In genomic region chr2:174312118-174312647, GRCm38 (mm10) we compare ENCODE assay signal across 8 mouse cellular contexts. TPM values are rescaled to one million over a fixed set of nuclear protein-coding genes. Genes with fewer than 3 reads are reported as not detected.
A peak's percentile ranks its signal among the peaks of the same experiment; 100 is the strongest.
DNase-seq lines count a peak whose midpoint lies in the region; ATAC-seq lines count a peak whose summit lies in the region.

No protein-coding gene starts in this region.

- no peaks in the 10 kb centered on the region for H3K36me3 ChIP-seq in embryonic facial prominence, embryonic 15.5 days
- H3K36me3 ChIP-seq in liver, embryonic 13.5 days, result no peaks in the 10 kb centered on the region
- H3K36me3 ChIP-seq in splenic B cell, adult 2 months (ENCODE audit: control insufficient read depth, insufficient read depth, low read length, poor library complexity, severe bottlenecking), result no peaks in the 10 kb centered on the region

- H3K27me3 ChIP-seq in embryonic facial prominence, embryonic 15.5 days, result no peaks in the 10 kb centered on the region
- H3K27me3 ChIP-seq in liver, embryonic 13.5 days, result peaks cover 6% of the 10 kb centered on the region; the same call in 1 of the 2 replicates
- no peaks in the 10 kb centered on the region for H3K27me3 ChIP-seq in splenic B cell, adult 2 months (ENCODE audit: control insufficient read depth, insufficient read depth, low read length, poor library complexity, severe bottlenecking)

- 29% methylated on average over 4 of the region's 4 CpGs for WGBS in embryonic facial prominence, embryonic 15.5 days
- 28% methylated on average over 4 of the region's 4 CpGs for WGBS in liver, embryonic 13.5 days (ENCODE audit: insufficient replicate concordance)

- H3K4me2 ChIP-seq in embryonic facial prominence, embryonic 15.5 days (replicated peaks), result no peak overlapping the region
- no peak overlapping the region for H3K4me2 ChIP-seq in liver, embryonic 13.5 days

- H3K27ac ChIP-seq in embryonic facial prominence, embryonic 15.5 days (replicated peaks), result no peak overlapping the region
- H3K27ac ChIP-seq in liver, embryonic 13.5 days, result no peak overlapping the region

- intact Hi-C loops in heart, postnatal 10 days (cut with DNase I), result loop anchor here (1.0 to 5.0 kb wide), 4 partner anchors 141 to 588 kb away; no protein-coding TSS in a partner anchor

- H3K4me1 ChIP-seq in embryonic facial prominence, embryonic 15.5 days, result peaks cover 12% of the 10 kb centered on the region
- peaks cover 12% of the 10 kb centered on the region for H3K4me1 ChIP-seq in liver, embryonic 13.5 days (replicated peaks)

- peak; percentile 87 for DNase-seq in CD4-positive, CD25-positive, alpha-beta regulatory T cell, adult 2 months (ENCODE audit: low read depth, low spot score)
- DNase-seq in adrenal gland, postnatal 25 days, result peak; percentile 72
- DNase-seq in heart, postnatal 10 days, result peak; percentile 83 to 89
- DNase-seq in kidney, postnatal 36 days, result peak; percentile 88 to 93
- DNase-seq in liver, embryonic 13.5 days, result peak; percentile 53
- peak; percentile 75 for DNase-seq in neural tube, embryonic 10.5 days (ENCODE audit: extremely low spot score, low spot score)
- DNase-seq in splenic B cell, adult 2 months (ENCODE audit: low read depth, low spot score), result peak; percentile 92

- ATAC-seq in embryonic facial prominence, embryonic 15.5 days (ENCODE audit: insufficient number of reproducible peaks, low FRiP score, low TSS enrichment, low read depth), result peak; percentile 72; the same call in 1 of the 2 replicates
- peak; percentile 49; the same call in 1 of the 2 replicates for ATAC-seq in liver, embryonic 13.5 days (ENCODE audit: low read depth)

- H3K9ac ChIP-seq in embryonic facial prominence, embryonic 15.5 days, result no peak overlapping the region
- no peak overlapping the region for H3K9ac ChIP-seq in liver, embryonic 13.5 days

- no peak overlapping the region for H3K4me3 ChIP-seq in embryonic facial prominence, embryonic 15.5 days (replicated peaks)
- no peak overlapping the region for H3K4me3 ChIP-seq in liver, embryonic 13.5 days (replicated peaks)

- H3K9me3 ChIP-seq in embryonic facial prominence, embryonic 15.5 days (replicated peaks), result no peaks in the 10 kb centered on the region
- no peaks in the 10 kb centered on the region for H3K9me3 ChIP-seq in liver, embryonic 13.5 days (replicated peaks)

RNA-seq across cellular contexts. Expression of gene Gnas, which starts 28.1 kb away (rescaled TPM):
- total RNA-seq in adrenal gland, postnatal 25 days (2021), result 2,468 and 2,497 TPM in 2 replicates
- polyA plus RNA-seq in embryonic facial prominence, embryonic 15.5 days (2015; fragmentation: Nextera tagmentation; extraction: Ambion mirVana), result 2,102 and 2,156 TPM in 2 replicates
- 1,000 to 10,000 TPM; 1,834 to 2,103 TPM for total RNA-seq in heart, postnatal 10 days (2021)
- 343 and 362 TPM in 2 replicates for polyA plus RNA-seq in liver, embryonic 13.5 days (2015; fragmentation: Nextera tagmentation; extraction: Ambion mirVana)

RNA-seq across cellular contexts. Expression of gene Gm20721, which starts 34.3 kb away (rescaled TPM):
- total RNA-seq in adrenal gland, postnatal 25 days (2021), result 2.1 and 2.4 TPM in 2 replicates
- polyA plus RNA-seq in embryonic facial prominence, embryonic 15.5 days (2015; fragmentation: Nextera tagmentation; extraction: Ambion mirVana), result 26.0 and 38.6 TPM in 2 replicates
- total RNA-seq in heart, postnatal 10 days (2021), result 1 to 10 TPM; 2.4 to 2.8 TPM
- 36.1 and 43.2 TPM in 2 replicates for polyA plus RNA-seq in liver, embryonic 13.5 days (2015; fragmentation: Nextera tagmentation; extraction: Ambion mirVana)
